Mouse (Mus musculus): ENCODE measurements around the gene Ciita.

- TF ChIP-seq CTCF (IDR thresholded peaks at IDR 0.05; ENCODE audit: borderline replicate concordance, extremely low read depth, insufficient read depth, insufficient read length), result no peak
- TF ChIP-seq POLR2A (IDR thresholded peaks at IDR 0.05; ENCODE audit: borderline replicate concordance, extremely low read depth, insufficient read depth, insufficient read length, poor library complexity, severe bottlenecking), result no peak
Measured at GRCm38 (mm10) chr16:10443723-10444122, 36.1 kb upstream of the Ciita start.

All from brain, embryonic 14.5 days (tissue).